In genomic region chr12:29937308-29937707, GRCm38 (mm10) we compare ENCODE assay signal across 9 mouse cellular contexts. TPM values are rescaled to one million over a fixed set of nuclear protein-coding genes. Genes with fewer than 3 reads are reported as not detected.
DNase-seq lines count a peak whose midpoint lies in the region; ATAC-seq and TF ChIP-seq lines count a peak whose summit lies in the region.
"Had no signal": no experiment of that assay in that cellular context is flagged by ENCODE, and none has a peak within 500 bp of the region (broad histone marks: within the 10 kb centered on the region; RNA-seq: fewer than 3 reads in every experiment).

Pxdn (plus strand) TSS chr12:29937608.

- no peak for TF ChIP-seq POLR2A in heart, adult 2 months (IDR thresholded peaks at IDR 0.05; ENCODE audit: insufficient read depth, low read depth, low read length)

- no peaks in the 10 kb centered on the region for H3K9me3 ChIP-seq in heart, embryonic 10.5 days
- no peaks in the 10 kb centered on the region for H3K9me3 ChIP-seq in neural tube, embryonic 15.5 days (replicated peaks)

- H3K4me1 ChIP-seq in heart, adult 2 months (ENCODE audit: control insufficient read depth, insufficient read depth, low read length): peaks cover 21% of the 10 kb centered on the region
- H3K4me1 ChIP-seq in heart, embryonic 10.5 days: peaks cover 53% of the 10 kb centered on the region
- H3K4me1 ChIP-seq in neural tube, embryonic 15.5 days: peaks cover 46% of the 10 kb centered on the region

- intact Hi-C loops in heart, adult 2 months (cut with DNase I): loop anchor here (10.0 kb wide), 1 partner anchor 647 kb away; the partner anchor contains the start of gene Tmem18
- intact Hi-C loops in left cerebral cortex, postnatal 10 days (cut with DNase I): no loop called here

- 0 out of 2 replicates have a peak, but pooled peaks have one; percentile 4 for TF ChIP-seq EP300 in heart, adult 2 months (IDR thresholded peaks at IDR 0.05; ENCODE audit: insufficient read depth, low read depth, low read length)

- H3K36me3 ChIP-seq in heart, adult 2 months (ENCODE audit: control insufficient read depth, insufficient read depth, low read length): peaks cover 12% of the 10 kb centered on the region
- H3K36me3 ChIP-seq in heart, embryonic 10.5 days: peaks cover 11% of the 10 kb centered on the region; the same call in 1 of the 2 replicates
- H3K36me3 ChIP-seq in neural tube, embryonic 15.5 days: no peaks in the 10 kb centered on the region

- H3K79me2 ChIP-seq in heart, adult 2 months (replicated peaks; ENCODE audit: control insufficient read depth, insufficient read depth, low read length): peaks cover 6% of the 10 kb centered on the region; the same call in 1 of the 2 replicates

- H3K9ac ChIP-seq in heart, adult 2 months (ENCODE audit: low read depth, low read length): peak within 1 kb of the TSS; percentile 91
- H3K9ac ChIP-seq in neural tube, embryonic 15.5 days (replicated peaks): peak within 1 kb of the TSS; percentile 89

- TF ChIP-seq CTCF in heart, adult 2 months (IDR thresholded peaks at IDR 0.05): no peak

- WGBS in heart, adult 2 months: 66% methylated on average over 8 of the region's 8 CpGs
- WGBS in heart, embryonic 10.5 days: 34% methylated on average over 8 of the region's 8 CpGs
- WGBS in neural tube, embryonic 15.5 days: 28% methylated on average over 8 of the region's 8 CpGs

- H3K4me3 ChIP-seq in heart, adult 2 months: peak within 1 kb of the TSS; percentile 87
- peak within 1 kb of the TSS; percentile 93 for H3K4me3 ChIP-seq in heart, embryonic 10.5 days
- peak within 1 kb of the TSS; percentile 85 for H3K4me3 ChIP-seq in neural tube, embryonic 15.5 days (replicated peaks)

- H3K4me2 ChIP-seq in neural tube, embryonic 15.5 days: peak within 1 kb of the TSS; percentile 84

- DNase-seq in heart, adult 2 months: no peak
- DNase-seq in heart, adult 9 months (ENCODE audit: low spot score in 2 of 2): no peak
- DNase-seq in adrenal gland, adult 8-10 months: no peak
- no peak for DNase-seq in heart, embryonic 10.5 days (ENCODE audit: low spot score)
- DNase-seq in left cerebral cortex, postnatal 10 days (ENCODE audit: extremely low spot score in 1 of 2, low spot score in 2 of 2): no peak
- DNase-seq in urinary bladder, postnatal 14 days (ENCODE audit: low spot score): no peak

- H3K27ac ChIP-seq in heart, adult 2 months: peak within 1 kb of the TSS; percentile 82
- peak within 1 kb of the TSS; percentile 98 for H3K27ac ChIP-seq in heart, embryonic 10.5 days
- H3K27ac ChIP-seq in neural tube, embryonic 15.5 days (replicated peaks): peak within 1 kb of the TSS; percentile 89

- ATAC-seq in neural tube, embryonic 15.5 days (ENCODE audit: low FRiP score): no peak
- no peak for ATAC-seq in activated CD4-positive, CD25-positive, alpha-beta regulatory T cell, adult 4 months

- no peaks in the 10 kb centered on the region for H3K27me3 ChIP-seq in heart, adult 2 months (ENCODE audit: control insufficient read depth, insufficient read depth, low read length)
- no peaks in the 10 kb centered on the region for H3K27me3 ChIP-seq in heart, embryonic 10.5 days (ENCODE audit: insufficient read depth, poor library complexity, severe bottlenecking)
- no peaks in the 10 kb centered on the region for H3K27me3 ChIP-seq in neural tube, embryonic 15.5 days (replicated peaks)
- H3K27me3 ChIP-seq: CH12.LX had no signal

RNA-seq across cellular contexts. Expression of gene Pxdn, which starts in this region (rescaled TPM):
- total RNA-seq in heart, adult 2 months (2021): 10 to 100 TPM; 28.7 to 41.0 TPM
- 69.4 and 92.3 TPM in 2 replicates for polyA plus RNA-seq in heart, adult 2 months (2012; rRNA removed)
- total RNA-seq in adrenal gland, adult 8-10 months (2022): 10 to 100 TPM; 41.0 to 51.5 (median 44.3) TPM
- polyA plus RNA-seq in heart, embryonic 10.5 days (2016; fragmentation: Nextera tagmentation; extraction: Ambion mirVana): 92.0 and 109 TPM in 2 replicates
- 10 to 100 TPM; 46.3 to 49.9 TPM for total RNA-seq in left cerebral cortex, postnatal 10 days (2021)
- 50.1 and 50.2 TPM in 2 replicates for polyA plus RNA-seq in neural tube, embryonic 15.5 days (2015; fragmentation: Nextera tagmentation; extraction: Ambion mirVana)
- not detected for polyA plus RNA-seq in activated CD4-positive, CD25-positive, alpha-beta regulatory T cell, adult 4 months (2017; shearing (Covaris generic))

Comparison
In these comparisons a context has a peak if more than half of its experiments do, and no peak if none do; other contexts are left out.
1. RNA of gene Pxdn (polyA plus RNA-seq): 92.0 to 109 TPM in heart, embryonic 10.5 days, 69.4 to 92.3 TPM in heart, adult 2 months and 50.1 to 50.2 TPM in neural tube, embryonic 15.5 days; not detected in activated CD4-positive, CD25-positive, alpha-beta regulatory T cell, adult 4 months; every median in the first group is over 10 times any median in the second.
2. Peak in every context shown above with its lines, with median percentiles within 50 percentile points of each other: H3K27ac ChIP-seq and H3K4me3 ChIP-seq.